Mouse (Mus musculus) heart, adult 18-20 months (tissue): ENCODE results near the gene Dnttip1. TPM values are rescaled to one million over a fixed set of nuclear protein-coding genes. Genes with fewer than 3 reads are reported as not detected.

Source experiments
- DNase-seq, 2 experiments: peaks; one replicate each; pipeline ENCODE4 v3.0.0; 2021 to 2022; ENCODE audit warnings: mixed read lengths in 1 of 2
- total RNA-seq, 2 experiments: library from RNA; stranded (reverse); gene quantifications; 2 replicates each; pipeline ENCODE4 v1.2.3; 2021

Gene Dnttip1
- total RNA-seq, 2 experiments from 2014 or later, result 22.0 to 28.8 TPM

GRCm38 (mm10) chr2:164754105-164754504 is 8.3 kb downstream of the Dnttip1 start:
- DNase-seq, result no peak

DNA sequence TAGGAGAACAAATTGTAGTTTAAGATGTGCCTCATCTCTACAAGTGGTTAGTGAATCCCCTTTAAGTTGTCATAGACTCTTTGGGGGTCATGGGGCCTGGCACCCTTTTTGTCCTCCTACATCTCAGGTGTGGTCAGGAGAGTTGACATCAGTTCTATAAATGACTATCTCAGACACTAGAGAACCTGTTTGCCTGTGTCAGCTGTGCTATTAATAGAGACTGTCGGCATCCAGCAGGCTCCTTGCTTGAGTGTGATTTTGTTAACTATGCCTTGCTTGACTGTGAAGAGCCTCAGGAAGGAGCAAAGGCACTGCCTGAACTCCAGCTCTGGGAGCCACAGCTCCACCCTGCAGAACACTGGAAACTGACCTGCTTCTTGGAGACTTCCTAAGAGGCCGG is 9.0 kb downstream of the Dnttip1 start:
- peak; percentile 51 to 71 for DNase-seq

DNA sequence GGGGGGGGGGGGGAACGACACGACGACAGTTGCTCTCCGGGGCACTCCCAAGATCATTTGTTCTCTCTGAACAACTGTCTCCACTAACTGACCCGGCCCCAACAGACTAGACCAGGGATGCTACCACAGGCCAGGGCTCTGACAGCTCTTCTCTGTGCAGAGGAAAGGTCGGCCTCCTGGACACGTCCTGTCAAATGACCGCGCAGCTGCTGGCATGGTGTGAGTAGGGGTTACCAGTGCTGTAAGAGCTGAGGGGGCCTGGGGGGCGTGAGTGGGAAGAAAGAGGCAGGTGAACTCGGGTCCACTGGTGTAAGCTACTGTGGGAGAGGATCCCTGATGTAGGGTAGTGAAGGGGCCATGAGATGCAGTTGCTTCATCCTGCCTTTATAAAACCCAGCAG is 12.1 kb downstream of the Dnttip1 start:
- no peak for DNase-seq

DNA sequence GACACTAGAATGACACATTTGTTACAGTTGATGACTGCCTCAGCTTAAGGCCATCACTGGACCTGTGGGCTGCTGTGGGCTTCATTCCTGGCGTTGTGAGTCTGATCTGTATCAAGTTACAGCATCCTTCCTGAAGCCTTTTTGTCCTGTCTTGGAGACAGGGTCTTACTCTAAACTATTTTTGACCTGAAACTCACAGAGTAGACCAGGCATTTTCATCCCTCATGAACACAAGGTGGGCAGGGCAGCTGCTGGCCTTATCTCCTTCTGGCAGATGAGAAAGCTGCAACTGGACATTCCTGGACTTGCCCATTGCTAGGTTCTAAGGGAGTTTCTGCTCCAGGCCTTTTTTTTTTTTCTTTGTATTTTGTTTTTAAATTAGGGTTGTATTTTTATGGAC is 12.9 kb downstream of the Dnttip1 start:
- DNase-seq, result no peak

- DNase-seq, result no peak
Observed at GRCm38 (mm10) chr2:164760059-164760833, 14.5 kb downstream of the Dnttip1 start.

DNA sequence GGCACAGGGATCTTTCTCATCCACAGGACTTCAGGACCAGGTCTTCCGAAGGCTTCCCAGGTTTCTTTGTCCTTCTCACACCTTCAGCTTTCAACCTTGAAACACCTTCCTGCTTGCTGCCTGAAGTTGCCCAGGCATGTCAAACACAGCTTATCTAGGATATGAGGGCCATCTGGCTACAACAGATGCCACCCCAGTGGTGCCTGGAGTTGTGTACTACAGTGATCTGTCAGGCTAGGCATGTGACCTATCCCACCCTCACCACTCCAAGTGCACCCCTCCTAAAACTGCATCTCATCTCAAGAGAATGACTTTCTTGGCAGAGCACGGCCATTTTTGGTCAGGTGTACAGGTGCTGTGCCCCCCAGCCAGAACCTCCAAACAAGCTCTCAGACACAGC is 15.7 kb downstream of the Dnttip1 start:
- DNase-seq, result no peak

GRCm38 (mm10) chr2:164761971-164762370 is 16.2 kb downstream of the Dnttip1 start:
- no peak for DNase-seq

- no peak for DNase-seq
Observed at GRCm38 (mm10) chr2:164762593-164762992, 16.8 kb downstream of the Dnttip1 start.

DNA sequence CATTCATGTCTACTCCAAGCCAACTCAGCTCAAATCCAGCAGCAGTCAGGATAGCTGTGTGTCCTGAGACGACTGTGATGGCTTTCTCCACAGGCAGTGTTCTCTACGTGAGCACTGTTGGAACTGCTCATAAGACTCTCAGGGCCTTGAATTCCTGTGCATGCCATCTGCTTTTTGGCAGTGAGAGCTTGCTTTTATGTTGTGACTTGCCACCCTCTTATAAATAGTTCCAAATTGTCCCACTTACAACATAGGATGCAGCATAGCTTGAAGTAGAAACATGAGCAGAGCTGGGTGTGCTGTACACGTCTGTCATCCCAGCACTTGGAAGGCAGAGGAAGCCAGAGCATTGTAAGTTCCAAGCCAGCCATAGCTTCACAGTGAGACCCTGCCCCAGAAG is 20.1 kb downstream of the Dnttip1 start:
- DNase-seq, result no peak

- DNase-seq, result no peak
Observed at GRCm38 (mm10) chr2:164767812-164768540, 22.2 kb downstream of the Dnttip1 start.

- DNase-seq, result peak; percentile 99
Observed at GRCm38 (mm10) chr2:164769258-164770037, 23.7 kb downstream of the Dnttip1 start, which contains the start of gene Ube2c. Gene Ube2c, plus strand, starts transcription at chr2:164769898.

DNA sequence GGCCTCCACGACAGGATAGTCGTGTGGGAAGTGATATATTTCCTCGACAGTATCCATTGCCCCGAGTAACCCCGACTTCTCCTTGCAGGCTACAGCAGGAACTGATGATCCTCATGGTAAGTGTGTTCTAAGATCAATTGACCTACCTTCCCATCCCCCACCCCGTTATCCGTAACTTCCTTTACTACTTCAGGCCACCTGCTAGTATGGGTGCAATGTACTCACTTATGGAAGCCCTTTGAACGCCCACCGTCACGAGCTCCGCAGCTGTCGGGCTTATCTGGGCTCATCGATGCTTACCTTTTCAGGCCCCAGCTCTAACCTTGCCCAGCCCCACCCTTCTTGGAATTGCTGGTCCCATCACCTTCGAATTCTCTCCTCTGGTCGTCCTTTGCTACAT is 24.5 kb downstream of the Dnttip1 start:
- no peak for DNase-seq

GRCm38 (mm10) chr2:164771123-164771522 is 25.3 kb downstream of the Dnttip1 start:
- no peak for DNase-seq

GRCm38 (mm10) chr2:164773229-164773988 is 27.6 kb downstream of the Dnttip1 start:
- DNase-seq, result no peak

- no peak for DNase-seq
Observed at GRCm38 (mm10) chr2:164773989-164774364, 28.2 kb downstream of the Dnttip1 start.

DNA sequence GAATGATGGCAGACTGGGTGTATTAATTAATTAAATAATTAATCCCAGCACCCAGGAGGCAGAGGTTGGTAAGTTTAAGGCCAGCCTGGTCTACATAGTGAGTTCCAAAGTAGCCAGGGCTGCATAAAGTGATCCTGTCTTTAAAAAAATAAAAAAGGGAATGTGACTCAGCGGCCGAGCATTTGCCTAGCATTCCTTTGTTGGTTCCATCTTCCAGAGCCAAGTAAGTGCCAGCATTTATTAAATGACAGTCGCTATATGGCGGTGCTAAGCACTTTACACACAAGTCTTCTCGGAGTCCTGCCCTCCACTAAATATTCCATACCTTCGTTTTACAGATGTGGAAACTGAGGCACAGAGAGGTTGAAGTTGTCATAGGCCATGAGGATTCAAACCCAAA is 30.3 kb downstream of the Dnttip1 start:
- no peak for DNase-seq

- DNase-seq, result no peak
Observed at GRCm38 (mm10) chr2:164776801-164777200, 31.0 kb downstream of the Dnttip1 start.

- no peak for DNase-seq
Observed at GRCm38 (mm10) chr2:164777246-164778014, 31.6 kb downstream of the Dnttip1 start.

DNA sequence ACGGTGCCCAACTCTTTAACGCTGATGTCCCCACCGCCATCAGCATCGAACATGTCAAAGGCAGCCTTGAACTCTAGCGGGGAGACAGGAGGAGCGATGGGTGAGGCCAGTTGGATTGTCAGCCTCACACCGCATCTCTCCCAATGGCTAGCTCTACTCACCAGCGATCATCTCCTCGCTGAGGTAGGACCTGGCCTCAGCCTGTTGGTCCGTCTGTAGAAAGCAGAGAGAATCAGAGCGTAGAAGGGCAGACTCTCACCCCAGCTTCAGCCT is 32.2 kb downstream of the Dnttip1 start:
- DNase-seq, result no peak

GRCm38 (mm10) chr2:164778809-164779208 is 33.0 kb downstream of the Dnttip1 start:
- DNase-seq, result no peak

- DNase-seq, result no peak
Observed at GRCm38 (mm10) chr2:164779481-164780086, 33.8 kb downstream of the Dnttip1 start, which contains the start of gene Tnnc2. Gene Tnnc2, minus strand, starts transcription at chr2:164779967.
